Mouse (Mus musculus) neural tube, embryonic 15.5 days (tissue): ENCODE measurements around the gene Ccdc3. TPM values are rescaled to one million over a fixed set of nuclear protein-coding genes. Genes with fewer than 3 reads are reported as not detected.

Experiments
- polyA plus RNA-seq: library from polyadenylated mRNA; unstranded; fragments of >200 nt; fragmentation: Nextera tagmentation; extraction: Ambion mirVana; gene quantifications from 2 replicates; pipeline ENCODE4 v1.2.1, GENCODE M21; 2015

The Ccdc3 gene
- polyA plus RNA-seq, 1 experiment from 2014 or later = 11.4 TPM

Other genes with a start within 250 kb of the Ccdc3 start
- 89.1 and 97.9 TPM in 2 replicates for gene Phyh, start 218.8 kb upstream of the Ccdc3 start, polyA plus RNA-seq
- gene Ucma, start 161.7 kb upstream of the Ccdc3 start, polyA plus RNA-seq = 0.59 TPM in 1 of 2 replicates, not detected in the other
- gene Mcm10, start 125.0 kb upstream of the Ccdc3 start, polyA plus RNA-seq = 3.7 and 11.6 TPM in 2 replicates
- 18.9 and 20.1 TPM in 2 replicates for gene Optn, start 73.7 kb upstream of the Ccdc3 start, polyA plus RNA-seq